Comparison of ENCODE assay signal across 8 mouse cellular contexts in genomic region chr16:50045552-50046547, GRCm38 (mm10).
A peak's percentile ranks its signal among the peaks of the same experiment; 100 is the strongest.
DNase-seq lines count a peak whose midpoint lies in the region; ATAC-seq lines count a peak whose summit lies in the region.

No protein-coding gene starts in this region.

- peak overlapping the region; percentile 53; the same call in 1 of the 2 replicates for H3K9ac ChIP-seq in intestine, embryonic 16.5 days (ENCODE audit: low read depth, low read length)

- H3K4me3 ChIP-seq in intestine, embryonic 16.5 days (ENCODE audit: low read length) = peak overlapping the region; percentile 48

- 11% methylated on average over 32 of the region's 32 CpGs for WGBS in intestine, embryonic 16.5 days

- H3K36me3 ChIP-seq in intestine, embryonic 16.5 days (ENCODE audit: control insufficient read depth, insufficient read depth, low read length) = no peaks in the 10 kb centered on the region

- peak; percentile 41 for DNase-seq in adrenal gland, adult 8-10 months
- DNase-seq in embryo, embryonic 11.5 days (ENCODE audit: low read depth, low spot score) = peak; percentile 43
- DNase-seq in gastrocnemius, postnatal 36 days = peak; percentile 38 to 39
- DNase-seq in left cerebral cortex, postnatal 14 days (ENCODE audit: low spot score in 2 of 2) = peak; percentile 66 to 83
- DNase-seq in right cerebral cortex, postnatal 25 days = peak; percentile 75
- peak; percentile 35 to 73 for DNase-seq in urinary bladder, postnatal 4 days (ENCODE audit: low spot score in 2 of 2)

- ATAC-seq in intestine, embryonic 16.5 days = peak; percentile 95
- peak; percentile 90 for ATAC-seq in megakaryocyte progenitor cell, adult 5-6 weeks (replicated peaks; ENCODE audit: poor library complexity)

- no peak overlapping the region for H3K27ac ChIP-seq in intestine, embryonic 16.5 days (ENCODE audit: low read length)

- H3K27me3 ChIP-seq in intestine, embryonic 16.5 days (replicated peaks; ENCODE audit: control insufficient read depth, insufficient read depth, low read length) = no peaks in the 10 kb centered on the region

- 0 out of 2 replicates have a peak, but pooled peaks cover 3% of the 10 kb centered on the region for H3K4me1 ChIP-seq in intestine, embryonic 16.5 days (ENCODE audit: control insufficient read depth, insufficient read depth, low read length)

- H3K9me3 ChIP-seq in intestine, embryonic 16.5 days (ENCODE audit: control insufficient read depth, low read length) = no peaks in the 10 kb centered on the region

- H3K4me2 ChIP-seq in intestine, embryonic 16.5 days (ENCODE audit: low read depth, low read length) = peak overlapping the region; percentile 77

- intact Hi-C loops in gastrocnemius, postnatal 36 days (cut with DNase I) = loop anchor here (10.0 kb wide), 1 partner anchor 551 kb away; no protein-coding TSS in a partner anchor
- intact Hi-C loops in left cerebral cortex, postnatal 14 days (cut with DNase I) = loop anchor here (5.0 to 10.0 kb wide), 3 partner anchors 169 to 689 kb away; no protein-coding TSS in a partner anchor
